Mouse (Mus musculus): Measurements from ENCODE around the gene Eif5a2.
"Not testable (repeated sequence)": the region's sequence is repeated elsewhere in the genome, so short reads cannot be mapped to it uniquely, and the experiment has no call there.

The Eif5a2 gene

DNA sequence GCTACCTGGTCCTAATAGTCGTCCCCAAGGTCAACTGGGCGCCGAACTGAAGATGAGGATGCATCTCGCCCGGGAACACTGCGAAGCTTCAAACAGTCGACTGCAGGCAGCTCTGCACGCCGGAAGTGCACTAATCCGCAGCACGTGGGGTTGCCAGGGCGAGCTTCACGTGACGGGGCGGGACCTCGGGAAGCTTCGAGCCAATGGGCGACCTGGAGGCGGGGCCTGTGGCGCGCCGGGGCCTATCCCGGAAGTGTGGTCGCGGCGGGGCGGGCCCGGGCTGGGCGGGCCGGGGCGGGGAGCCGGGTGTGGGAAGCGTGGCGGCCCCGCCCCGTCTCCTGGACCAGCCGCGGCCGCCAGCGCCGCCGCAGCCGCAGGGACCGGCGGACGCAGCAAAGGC is at the start of gene Eif5a2:
Eif5a2 (plus strand) TSS at position 283 of the 400 bp plus-strand sequence.
- peak; percentile 95 for DNase-seq

DNA sequence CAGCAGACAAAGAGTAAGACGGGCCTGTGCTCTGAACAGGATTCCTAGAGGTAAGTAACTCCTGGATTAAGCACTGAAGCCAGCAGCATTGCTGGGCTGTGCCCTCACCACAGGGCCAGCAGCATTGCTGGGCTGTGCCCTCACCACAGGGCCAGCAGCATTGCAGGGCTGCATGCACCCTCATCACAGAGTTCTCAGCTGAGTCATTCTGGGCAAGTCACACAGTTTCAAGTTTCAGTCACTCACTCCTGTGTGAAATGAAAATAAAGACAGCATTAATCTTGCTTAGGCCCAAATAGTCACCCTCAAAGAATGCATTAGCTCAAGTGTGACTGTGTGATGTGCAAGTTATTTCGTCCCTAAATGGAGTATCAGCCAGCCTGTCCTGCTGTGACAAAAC is 46.4 kb upstream of the Eif5a2 start:
- DNase-seq = no peak

DNA sequence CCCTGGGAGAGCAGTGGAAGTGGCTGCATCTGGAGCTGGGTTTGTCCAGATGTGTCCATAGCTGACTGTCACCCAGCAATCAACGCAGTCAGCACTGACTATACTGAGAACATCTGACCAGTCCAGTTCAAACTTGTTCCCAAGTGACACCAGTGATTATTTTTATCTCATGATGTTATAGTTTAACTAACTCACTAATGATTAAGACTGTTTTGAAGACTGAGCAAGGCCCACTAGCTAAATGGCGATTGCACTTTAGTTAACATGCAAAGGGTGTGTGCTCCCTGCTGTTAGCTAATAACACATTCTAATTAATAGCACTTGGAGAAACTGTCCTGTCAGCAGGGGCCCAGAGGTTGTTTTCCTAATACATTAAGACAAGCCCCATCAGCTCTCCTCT is 44.1 kb upstream of the Eif5a2 start:
- DNase-seq = no peak

DNA sequence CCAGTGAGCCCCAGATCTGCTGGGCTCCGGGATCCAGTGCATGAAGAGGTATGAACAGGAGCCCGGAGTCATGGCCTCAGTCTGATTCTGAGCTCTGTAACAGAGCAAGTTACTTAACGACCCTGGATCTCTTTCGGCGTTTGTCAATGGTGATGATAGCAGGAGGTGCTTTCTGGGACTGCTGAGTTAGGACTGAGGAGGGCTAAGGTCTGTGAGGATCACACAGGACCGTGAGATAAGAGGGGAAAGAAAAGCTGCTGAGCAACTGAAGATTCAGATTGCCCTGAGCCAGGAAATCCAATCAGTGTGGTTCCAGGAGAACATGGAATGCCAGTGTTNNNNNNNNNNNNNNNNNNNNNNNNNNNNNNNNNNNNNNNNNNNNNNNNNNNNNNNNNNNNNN is 40.7 kb upstream of the Eif5a2 start:
- DNase-seq = no peak

DNA sequence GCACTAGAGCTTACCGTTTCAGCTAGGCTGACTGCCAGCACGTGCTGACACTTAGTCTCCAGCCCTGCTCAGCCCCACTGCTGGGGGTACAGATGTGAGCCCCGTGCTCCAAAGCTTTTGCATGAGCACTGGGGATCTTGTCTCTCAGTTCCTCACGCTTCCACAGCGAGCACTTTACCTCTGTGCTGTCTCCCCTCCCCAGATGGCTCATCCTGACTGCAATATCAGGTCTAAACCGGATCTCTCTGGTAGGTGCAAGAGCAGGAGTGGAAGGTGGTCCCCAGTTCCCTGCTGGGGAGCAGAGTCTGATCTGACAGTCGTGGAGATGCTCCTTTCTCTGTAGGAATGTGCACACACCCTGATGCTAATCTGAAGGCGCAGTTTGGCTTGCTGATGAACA is 37.8 kb upstream of the Eif5a2 start:
- no peak for DNase-seq

DNA sequence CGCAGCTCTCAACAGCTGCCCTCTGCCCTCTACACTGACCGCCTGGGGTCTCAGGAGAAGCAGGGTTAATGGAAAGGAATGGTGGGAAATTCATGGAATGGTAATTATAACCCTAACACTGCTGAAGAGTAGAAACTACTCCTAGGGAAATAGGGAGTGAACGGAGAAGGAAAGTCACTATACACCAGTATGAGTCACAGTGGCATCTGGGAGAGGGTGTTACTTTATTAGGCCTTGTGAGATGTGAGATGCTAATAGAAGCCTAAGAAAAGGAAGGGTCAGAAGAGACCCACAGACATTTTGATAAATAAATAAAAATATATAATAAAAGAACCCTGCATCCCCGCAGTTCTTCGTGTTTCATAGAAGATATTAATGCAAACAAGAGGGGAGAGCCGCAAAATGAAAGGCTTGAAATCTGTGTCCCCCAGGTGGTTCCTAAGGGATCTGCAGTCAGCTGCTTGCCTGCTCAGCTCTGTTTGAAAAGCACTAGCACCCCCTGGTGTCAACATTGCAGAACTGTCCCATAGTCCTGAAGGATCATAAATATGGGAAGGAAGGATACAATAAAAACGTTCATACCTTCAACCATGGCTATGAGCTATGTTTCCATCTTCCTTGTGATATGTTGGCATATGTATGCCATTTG is 35.1 kb upstream of the Eif5a2 start:
- peak; percentile 82 for DNase-seq

DNA sequence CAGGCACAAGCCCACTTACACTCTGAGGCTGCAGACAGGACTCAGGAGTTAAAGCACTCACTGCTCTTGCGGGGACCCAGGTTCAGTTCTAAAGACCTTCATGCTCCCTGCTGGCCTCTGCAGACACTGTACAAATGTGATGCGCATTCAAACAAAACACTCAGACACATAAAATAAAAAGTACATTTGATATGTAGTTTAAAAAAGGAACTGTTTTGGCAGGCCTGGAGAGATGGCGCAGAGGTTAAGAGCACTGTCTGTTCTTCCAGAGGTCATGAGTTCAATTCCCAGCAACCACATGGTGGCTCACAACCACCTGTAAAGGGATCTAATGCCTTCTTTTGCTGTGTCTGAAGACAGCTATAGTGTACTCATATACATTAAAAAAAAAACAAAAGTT is 32.9 kb upstream of the Eif5a2 start:
- no peak for DNase-seq

DNA sequence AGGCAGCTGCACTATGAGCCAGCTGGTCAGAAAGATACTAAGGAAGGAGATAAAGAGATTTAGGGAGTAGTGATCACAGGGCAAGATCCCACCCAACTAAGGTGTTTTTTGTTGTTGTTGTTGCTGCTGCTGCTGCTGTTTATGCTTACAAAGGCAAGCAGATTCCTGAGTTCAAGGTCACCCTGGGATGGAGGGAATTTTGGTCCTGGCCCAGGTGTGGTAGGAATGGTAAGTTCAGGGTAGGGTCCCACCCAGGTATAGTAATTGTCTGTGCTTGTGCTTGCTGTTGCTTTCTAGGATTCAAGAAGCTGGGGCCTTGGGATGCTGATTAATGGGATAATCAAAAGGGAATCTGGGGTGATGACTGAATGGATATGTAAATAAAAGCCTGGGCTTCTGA is 32.1 kb upstream of the Eif5a2 start:
- DNase-seq = no peak

DNA sequence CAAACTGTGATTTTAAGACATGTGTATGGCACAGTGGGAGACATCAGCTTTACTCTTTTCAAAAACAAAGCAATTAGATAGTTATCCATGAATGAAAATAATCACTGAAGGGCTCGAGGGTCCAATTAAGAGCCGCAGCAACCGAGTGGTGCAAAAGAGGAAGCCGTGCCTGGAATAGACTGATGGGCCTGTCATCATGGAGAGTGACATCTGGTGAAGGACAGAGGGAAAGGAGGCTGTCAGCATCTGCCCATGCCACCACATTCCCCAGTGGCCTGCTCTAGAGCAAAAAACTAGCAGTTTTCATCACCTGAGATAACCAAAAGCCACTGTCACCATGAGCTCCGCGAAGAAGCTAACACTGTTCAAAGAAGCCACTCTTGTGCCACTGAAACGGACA is 25.6 kb upstream of the Eif5a2 start:
- no peak for DNase-seq

DNA sequence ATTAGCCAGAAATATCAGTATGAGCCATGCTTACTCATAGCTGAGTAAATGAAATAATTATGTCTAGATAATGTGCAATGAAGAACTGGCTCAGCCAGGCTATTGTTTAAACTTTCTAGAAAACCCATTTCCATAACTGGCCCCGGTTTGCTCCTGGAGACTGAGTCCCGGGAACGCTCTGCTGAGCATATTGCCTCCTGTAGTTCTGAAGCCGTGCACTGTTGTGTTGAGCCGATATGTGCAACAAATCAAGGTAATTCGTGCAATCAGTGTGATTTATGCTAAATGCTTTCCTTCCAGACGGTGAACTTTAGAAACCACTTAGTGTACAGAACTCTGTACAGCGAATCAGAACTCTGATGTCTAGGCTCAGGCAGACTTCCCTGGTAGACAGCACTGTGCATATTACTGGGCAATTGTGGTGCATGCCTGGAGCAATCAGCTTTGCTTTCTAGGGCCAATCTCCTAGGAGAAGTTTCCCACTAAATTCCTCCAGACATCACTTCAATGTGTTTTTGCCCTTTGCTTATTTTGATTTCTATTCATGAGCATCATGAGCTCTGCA is 19.8 kb upstream of the Eif5a2 start:
- no peak for DNase-seq

DNA sequence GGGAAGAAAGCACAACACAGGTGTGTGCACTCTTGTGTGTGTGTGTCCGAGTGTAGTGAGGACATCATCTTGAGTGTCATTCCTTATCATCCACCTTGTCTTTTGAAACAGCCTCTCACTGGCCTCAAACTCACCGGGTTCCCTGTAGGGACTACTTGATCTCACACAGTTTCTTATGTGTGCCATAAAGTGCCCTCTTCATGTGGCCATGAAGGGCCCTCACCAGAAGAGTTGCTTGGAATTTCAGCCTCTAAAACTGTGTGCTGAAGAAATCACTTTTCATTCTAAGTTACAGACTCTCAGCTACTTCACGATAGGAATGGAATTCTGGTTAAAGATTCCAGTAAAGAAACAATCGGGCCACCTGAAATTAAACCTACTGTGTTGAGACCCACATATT is 14.1 kb upstream of the Eif5a2 start:
- no peak for DNase-seq

DNA sequence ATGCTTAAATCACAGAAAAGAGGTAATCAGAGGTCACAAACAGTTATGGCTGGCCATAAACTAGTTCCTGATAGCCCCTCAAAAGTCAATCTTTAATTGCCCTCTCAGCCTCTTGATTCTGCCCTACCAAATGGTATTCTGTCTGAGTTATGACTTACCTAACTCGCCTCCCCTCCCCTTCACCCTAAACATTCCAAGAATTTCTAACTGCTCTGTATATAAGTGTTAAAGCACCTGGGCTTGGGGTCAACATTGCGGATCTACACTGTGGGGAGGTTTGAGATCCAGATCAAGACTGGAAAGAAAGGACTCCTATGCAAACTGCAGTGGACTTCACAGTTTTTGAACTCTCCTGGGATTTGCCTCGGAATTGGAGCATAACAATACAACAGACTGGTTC is 12.9 kb upstream of the Eif5a2 start:
- DNase-seq = no peak

DNA sequence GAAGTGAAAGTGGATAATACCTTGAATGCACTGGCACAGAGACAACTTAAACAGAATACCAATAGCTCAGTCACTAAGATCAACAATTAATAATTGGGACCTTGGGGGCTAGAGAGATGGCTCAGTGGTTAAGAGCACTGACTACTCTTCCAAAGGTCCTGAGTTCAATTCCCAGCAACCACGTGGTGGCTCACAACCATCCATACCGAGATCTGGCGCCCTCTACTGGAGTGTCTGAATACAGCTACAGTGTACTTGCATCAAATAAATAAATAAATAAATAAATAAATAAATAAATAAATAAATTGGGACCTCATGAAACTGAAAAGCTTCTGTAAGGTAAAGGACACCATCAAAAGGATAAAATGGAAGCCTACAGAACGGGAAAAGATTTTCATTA is 8.2 kb upstream of the Eif5a2 start:
- not testable (repeated sequence) for DNase-seq

DNA sequence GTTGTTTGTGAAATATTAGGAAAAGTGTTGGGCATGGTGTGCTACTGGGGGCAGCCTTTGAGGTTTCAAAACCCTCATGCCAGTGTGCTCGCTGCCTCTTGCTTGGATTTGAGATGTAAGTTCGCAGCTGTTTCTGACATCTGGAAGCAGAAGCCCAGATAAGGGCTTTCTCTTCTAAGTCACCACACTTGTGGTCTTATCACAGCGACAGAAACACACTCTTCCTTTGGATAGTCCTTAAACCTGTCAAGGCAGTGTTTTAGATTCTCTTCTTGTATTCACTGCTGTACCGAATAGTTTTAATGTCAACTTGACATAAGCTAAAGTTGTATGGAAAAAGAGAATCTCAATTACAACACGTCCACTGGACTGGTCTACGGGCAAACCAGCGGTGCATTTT is 5.7 kb upstream of the Eif5a2 start:
- no peak for DNase-seq

DNA sequence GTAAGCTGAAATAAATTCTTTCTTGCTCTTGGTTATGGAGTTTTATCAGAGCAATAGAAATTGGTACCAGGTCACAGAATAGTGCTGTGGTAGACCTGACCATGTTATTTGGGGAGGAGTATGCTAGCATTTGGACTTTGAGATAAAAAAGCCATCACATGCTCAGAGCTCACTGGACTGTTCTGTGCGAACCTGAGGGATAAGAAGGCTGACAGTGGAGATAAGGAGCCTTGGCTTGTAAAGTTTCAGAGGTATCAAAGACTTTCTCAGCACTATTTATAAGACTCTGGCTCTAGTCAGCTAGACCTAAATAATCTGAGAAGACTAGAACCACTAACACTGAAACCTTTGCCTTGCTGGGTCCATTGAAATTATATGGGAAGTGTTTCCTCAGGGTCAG is 5.1 kb upstream of the Eif5a2 start:
- no peak for DNase-seq

DNA sequence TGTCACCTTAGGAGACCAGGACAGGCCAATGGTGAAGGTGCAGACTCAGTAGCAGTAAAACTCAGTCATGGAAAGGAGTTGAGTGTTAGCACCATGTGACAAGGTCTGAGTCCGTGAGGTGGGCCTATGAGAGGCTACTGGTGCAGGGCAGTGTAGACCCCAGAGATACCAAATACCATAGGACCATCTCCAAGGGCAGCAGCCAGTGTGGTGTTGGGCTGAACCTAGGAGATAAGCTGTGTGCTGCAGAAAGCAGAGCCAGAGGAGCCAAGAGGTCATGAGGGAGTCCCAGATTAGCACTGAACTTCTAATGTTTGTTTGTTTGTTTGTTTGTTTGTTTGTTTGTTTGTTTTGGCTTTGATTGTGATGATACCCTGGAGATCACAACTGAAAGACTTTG is 4.6 kb upstream of the Eif5a2 start:
- DNase-seq = no peak

DNA sequence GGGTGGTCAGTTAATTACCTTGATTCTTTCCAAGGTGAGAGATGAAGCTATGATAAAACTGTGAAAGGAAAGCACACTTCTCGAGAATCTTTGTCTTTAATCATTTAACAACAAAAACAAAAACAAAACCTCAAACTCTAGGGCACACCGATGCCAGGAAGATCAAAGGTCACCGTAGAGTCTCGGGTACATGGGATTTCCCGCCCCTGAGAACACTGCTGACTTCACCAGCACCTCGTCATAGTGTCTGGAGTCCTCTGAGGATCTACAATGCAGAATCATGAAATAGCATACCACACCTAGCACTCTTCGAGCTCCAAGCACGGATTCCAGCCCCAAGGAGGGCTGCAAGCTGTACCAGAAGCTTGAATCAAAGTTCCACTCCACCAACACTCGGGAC is 565 bp upstream of the Eif5a2 start:
- DNase-seq = no peak

DNA sequence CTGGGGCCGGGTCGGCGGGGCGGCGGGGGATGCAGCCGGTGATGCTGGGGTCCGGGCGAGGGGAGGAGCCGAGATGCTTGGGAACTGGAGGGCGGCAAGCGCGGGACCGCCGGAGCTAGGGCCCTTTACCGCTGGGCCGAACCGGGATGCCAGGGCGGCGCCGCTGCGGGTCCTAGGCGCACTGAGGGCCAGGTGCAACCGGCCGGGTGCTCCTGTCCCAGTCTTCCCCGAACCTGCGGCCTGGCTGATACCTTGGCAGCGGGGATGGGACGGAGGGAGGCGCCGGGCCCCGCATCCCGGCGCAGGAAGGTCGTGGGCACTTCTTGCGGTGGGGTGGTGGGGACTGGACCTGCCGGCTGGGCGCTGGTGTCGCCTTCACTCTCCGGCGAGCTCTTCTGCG is 346 bp downstream of the Eif5a2 start:
- DNase-seq = no peak

DNA sequence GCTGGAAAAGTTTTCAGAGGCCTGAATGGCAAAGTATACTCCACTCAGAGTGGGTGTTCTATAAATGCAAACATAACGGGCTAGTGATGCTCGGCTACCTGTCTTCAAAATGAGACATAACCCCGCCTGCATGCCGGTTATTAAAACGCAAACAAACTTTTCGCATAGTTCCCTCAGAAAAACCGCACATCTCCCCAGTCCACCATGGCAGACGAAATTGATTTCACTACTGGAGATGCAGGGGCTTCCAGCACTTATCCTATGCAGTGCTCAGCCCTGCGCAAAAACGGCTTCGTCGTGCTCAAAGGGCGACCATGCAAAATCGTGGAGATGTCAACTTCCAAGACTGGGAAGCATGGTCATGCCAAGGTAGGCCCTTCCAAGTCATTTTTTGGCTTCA is 772 bp downstream of the Eif5a2 start:
- no peak for DNase-seq

DNA sequence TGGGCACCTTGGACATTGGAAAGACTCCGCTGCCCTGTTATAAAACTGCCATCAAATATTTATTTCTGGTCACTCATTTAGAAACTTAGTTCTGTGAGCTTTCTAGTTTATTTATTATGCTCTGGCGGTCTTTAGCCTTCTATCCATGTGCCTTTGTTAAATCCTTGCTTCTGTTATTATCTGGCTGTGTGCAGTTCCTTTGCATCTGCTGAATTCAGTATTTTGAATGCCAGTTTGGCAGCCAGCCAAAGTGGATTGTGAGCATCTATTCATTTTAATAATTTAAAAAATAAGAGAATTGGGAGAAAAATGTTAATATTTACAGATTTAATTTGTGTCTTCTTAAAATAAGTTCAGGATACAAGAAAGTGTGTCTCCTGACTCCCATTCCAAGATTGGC is 3.1 kb downstream of the Eif5a2 start:
- DNase-seq = no peak

DNA sequence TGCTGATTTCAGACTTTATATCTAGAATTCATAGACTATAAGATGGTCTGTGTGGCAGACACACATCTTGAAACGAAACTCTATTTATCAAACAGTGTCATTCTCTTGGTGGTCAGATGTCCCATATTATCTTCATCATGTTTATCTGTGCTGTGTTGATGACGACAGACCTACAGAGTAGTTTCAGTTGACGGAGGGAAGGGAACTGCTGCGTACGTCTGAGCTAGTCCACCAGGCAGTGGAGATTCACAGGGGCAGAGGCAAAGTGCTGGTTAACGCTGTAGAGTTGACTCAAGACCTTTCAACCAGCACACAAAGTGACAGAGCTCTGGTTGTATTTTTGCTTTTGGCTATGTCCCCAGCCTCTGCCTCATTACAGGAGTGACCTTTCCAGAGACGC is 13.8 kb downstream of the Eif5a2 start:
- no peak for DNase-seq

DNA sequence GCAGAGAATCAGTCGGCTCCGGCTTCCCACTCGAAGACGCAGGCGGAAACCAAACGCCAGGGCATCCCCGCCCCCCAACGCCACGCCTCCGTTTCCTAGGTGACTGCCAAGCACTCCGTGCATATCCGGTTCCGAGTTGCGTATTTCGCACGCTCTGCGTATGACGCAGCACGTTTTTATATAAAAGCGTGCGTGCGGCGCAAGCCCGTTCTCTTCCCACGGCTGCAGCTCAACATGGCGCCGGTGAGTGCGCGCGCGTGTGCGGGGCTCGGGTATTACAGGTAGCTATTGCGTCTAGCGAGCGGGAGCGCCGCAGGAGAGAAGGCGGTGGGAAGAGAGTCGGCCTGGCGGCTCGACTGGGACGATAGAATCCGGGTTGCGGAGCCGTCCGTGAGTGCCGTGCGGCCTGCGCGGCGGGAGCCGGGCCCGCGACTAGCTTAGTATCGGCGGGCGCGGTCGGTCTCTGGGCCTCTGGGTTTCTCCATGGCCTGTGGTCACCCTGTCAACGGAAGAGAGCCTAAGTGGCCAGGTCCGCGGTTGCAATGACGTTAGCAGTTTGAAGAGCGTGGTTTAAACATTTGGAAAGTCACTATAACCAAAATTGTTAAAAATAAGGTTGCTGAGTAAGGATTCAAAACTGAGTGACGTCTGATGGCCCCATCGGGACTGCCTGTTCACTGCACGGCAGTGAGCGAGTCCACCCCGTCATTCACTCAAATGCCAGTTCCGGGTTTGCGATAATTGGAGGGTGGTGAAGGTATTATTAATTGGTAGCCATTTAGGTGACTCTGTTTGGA is 24.4 kb downstream of the Eif5a2 start, which contains the start of gene Rpl22l1:
Rpl22l1 (plus strand) TSS at position 136 of the 797 bp plus-strand sequence.
- DNase-seq = peak; percentile 97

DNA sequence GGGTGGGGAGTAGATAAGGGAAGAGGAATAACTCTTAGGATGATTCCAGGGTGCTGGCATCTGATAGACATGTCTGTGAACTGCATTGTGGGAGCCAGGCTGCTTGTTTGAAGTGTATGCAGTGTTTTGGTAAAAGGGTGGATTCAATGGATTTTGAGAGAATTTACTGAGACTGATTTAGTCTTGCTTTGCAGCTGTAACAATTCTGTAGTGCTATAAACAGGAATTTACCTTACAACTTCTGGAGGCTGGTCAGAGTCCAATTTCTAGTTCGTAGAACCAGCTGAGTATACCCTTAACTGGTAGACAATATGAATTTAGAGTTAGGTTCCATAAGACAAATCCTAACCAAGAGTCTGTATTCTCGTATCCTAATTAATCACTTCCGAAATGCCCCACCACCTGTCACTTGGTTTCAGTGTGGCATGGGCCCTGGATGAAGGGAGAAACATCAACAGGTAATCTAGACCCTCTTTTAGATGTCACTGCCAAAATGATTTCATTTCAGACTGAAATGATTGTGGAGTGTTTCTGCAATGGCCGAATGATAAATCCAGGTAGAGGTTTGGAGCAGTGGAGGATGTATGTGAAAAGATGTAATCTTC is 27.1 kb downstream of the Eif5a2 start:
- DNase-seq = no peak

DNA sequence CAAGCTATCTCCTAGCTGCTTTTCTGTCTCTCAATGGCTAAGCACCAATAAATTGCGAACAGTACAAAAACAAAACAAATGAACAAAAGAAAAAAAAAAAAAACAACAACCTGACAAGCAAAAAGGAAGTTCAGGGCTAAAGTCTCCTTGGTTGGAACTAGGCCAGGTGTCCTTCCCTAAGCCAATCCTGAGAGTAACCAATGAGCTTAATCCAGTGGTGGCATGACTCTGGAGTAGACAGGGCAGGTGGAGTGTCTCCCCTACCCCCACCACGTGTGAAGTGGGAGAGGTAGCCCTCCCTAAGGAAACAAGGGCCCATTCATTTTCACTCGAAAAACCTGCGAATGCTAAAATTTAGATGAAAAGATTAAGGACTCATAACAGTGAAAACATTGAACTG is 30.4 kb downstream of the Eif5a2 start:
- no peak for DNase-seq

All from layer of hippocampus, adult 9-11 months (tissue).